Mouse (Mus musculus) limb, embryonic 14.5 days (tissue): ENCODE data around the gene Gatad2a. TPM values are rescaled to one million over a fixed set of nuclear protein-coding genes. Genes with fewer than 3 reads are reported as not detected.

ENCODE experiments used
- ATAC-seq: fragments of 200-750 bp; cut with Nextera tagmentation; 2 replicates; pipeline ENCODE4 v1.8.0; 2017; ENCODE audit warnings: low read depth, moderate number of reproducible peaks, moderate TSS enrichment; ENCODE audit not compliant: low FRiP score
- DNase-seq: peaks from one replicate; pipeline ENCODE4 v3.0.0-alpha.2; 2015; ENCODE audit warnings: low spot score
- H3K27ac ChIP-seq: fragments of 300-500 bp; sonication (generic); replicated peaks from 2 replicates; pipeline ENCODE4 v1.5.1; 2014; ENCODE audit warnings: low read depth, mild to moderate bottlenecking, low read length, moderate library complexity, mixed read lengths
- H3K27me3 ChIP-seq: fragments of 300-500 bp; sonication (generic); 2 replicates; pipeline ENCODE4 v1.6.1; 2014; ENCODE audit warnings: low read length, mixed read lengths; ENCODE audit not compliant: control insufficient read depth, insufficient read depth
- H3K36me3 ChIP-seq: fragments of 300-500 bp; sonication (generic); 2 replicates; pipeline ENCODE4 v1.6.1; 2014; ENCODE audit warnings: mild to moderate bottlenecking, low read length, moderate library complexity, mixed read lengths; ENCODE audit not compliant: control insufficient read depth, insufficient read depth
- H3K4me1 ChIP-seq: fragments of 300-500 bp; sonication (generic); 2 replicates; pipeline ENCODE4 v1.6.1; 2014; ENCODE audit warnings: antibody characterized with exemption, low read length, mixed read lengths; ENCODE audit not compliant: control insufficient read depth, insufficient read depth
- H3K4me2 ChIP-seq: fragments of 300-500 bp; sonication (generic); replicated peaks from 2 replicates; pipeline ENCODE4 v1.6.1; 2014; ENCODE audit warnings: low read depth, mild to moderate bottlenecking, low read length, moderate library complexity; ENCODE audit not compliant: severe bottlenecking
- H3K4me3 ChIP-seq: fragments of 300-500 bp; sonication (generic); replicated peaks from 2 replicates; pipeline ENCODE4 v1.5.1; 2014; ENCODE audit warnings: low read length
- H3K9ac ChIP-seq: fragments of 300-500 bp; sonication (generic); 2 replicates; pipeline ENCODE4 v1.6.1; 2014; ENCODE audit warnings: mild to moderate bottlenecking, low read depth, low read length, moderate library complexity; ENCODE audit not compliant: severe bottlenecking
- H3K9me3 ChIP-seq: fragments of 300-500 bp; sonication (generic); 2 replicates; pipeline ENCODE4 v1.6.1; 2016; ENCODE audit warnings: low read length; ENCODE audit not compliant: control insufficient read depth
- POLR2A ChIP-seq: fragments of 200-500 bp; IDR thresholded peaks from 2 replicates; pipeline ENCODE4 v1.8.0; 2012; ENCODE audit warnings: inconsistent platforms, mild to moderate bottlenecking, moderate library complexity, borderline replicate concordance; ENCODE audit not compliant: insufficient read depth, insufficient read length; ENCODE audit errors: extremely low read depth
- WGBS: fragments of 180-500 bp; shearing (Covaris S2); extraction: QIAGEN DNeasy Blood & Tissue Kit; methylation state at CpG from one replicate; pipeline ENCODE4 v1.1.7; 2014; 5-methylcytosine and 5-hydroxymethylcytosine counted together
- polyA plus RNA-seq, 2 experiments: library from polyadenylated mRNA; depleted of rRNA in 1 of 2; stranded (reverse) in 1 of 2; unstranded in 1 of 2; fragments of >200 nt; fragmentation: Nextera tagmentation in 1 of 2; extraction: Ambion mirVana in 1 of 2; gene quantifications; 2 replicates each; pipeline versions ENCODE4 v1.2.1 to v1.2.3; 2012 to 2014

Gene Gatad2a
- polyA plus RNA-seq, 2 experiments: 49.2 to 65.0 TPM

GRCm38 (mm10) chr8:69967291-69967933, 28.8 kb downstream of the Gatad2a start:
- Histone ChIP-seq H3K9ac (no peak overlapping the region), H3K27me3 (no peaks in the 10 kb centered on the region), H3K4me2 (no peak overlapping the region), H3K27ac (no peak overlapping the region), H3K9me3 (no peaks in the 10 kb centered on the region), H3K4me3 (no peak overlapping the region), H3K4me1 (peaks cover 14% of the 10 kb centered on the region), H3K36me3 (no peaks in the 10 kb centered on the region)
- ATAC-seq: no peak
- WGBS: 57% methylated on average over 4 of the region's 4 CpGs
- DNase-seq: no peak
- no peak for TF ChIP-seq POLR2A

DNA sequence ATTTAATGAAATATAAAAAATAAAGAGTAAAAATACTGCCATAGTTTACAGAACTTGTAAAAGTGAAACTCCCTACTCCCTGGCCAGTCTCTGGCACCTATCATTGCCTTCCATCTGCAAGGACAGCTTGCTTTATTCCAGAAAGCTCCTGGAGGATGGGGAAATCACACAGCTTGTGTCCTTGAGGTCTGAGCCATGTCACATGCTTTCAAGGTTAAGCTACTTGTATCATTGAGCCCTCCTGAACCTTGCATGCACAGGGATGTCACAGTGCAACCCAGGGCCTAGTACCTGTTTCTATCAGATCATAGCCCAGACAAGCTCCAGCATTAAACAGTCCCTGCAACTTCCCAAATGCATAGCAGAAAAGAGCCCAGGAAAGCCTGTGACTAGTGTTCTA, 36.9 kb downstream of the Gatad2a start:
- no peak overlapping the region for H3K27ac ChIP-seq
- H3K9ac ChIP-seq: no peak overlapping the region
- H3K4me1 ChIP-seq: no peaks in the 10 kb centered on the region
- ATAC-seq (no peak), DNase-seq (no peak)
- no peak overlapping the region for H3K4me2 ChIP-seq
- H3K27me3 ChIP-seq: no peaks in the 10 kb centered on the region
- TF ChIP-seq POLR2A: no peak
- H3K36me3 ChIP-seq: no peaks in the 10 kb centered on the region
- no peak overlapping the region for H3K4me3 ChIP-seq
- H3K9me3 ChIP-seq: no peaks in the 10 kb centered on the region

GRCm38 (mm10) chr8:69957879-69958278, 38.3 kb downstream of the Gatad2a start:
- DNase-seq (no peak), ATAC-seq (no peak)
- Histone ChIP-seq H3K4me3 (no peak overlapping the region), H3K36me3 (no peaks in the 10 kb centered on the region), H3K4me2 (no peak overlapping the region), H3K4me1 (no peaks in the 10 kb centered on the region), H3K27ac (no peak overlapping the region), H3K9ac (no peak overlapping the region), H3K27me3 (no peaks in the 10 kb centered on the region), H3K9me3 (no peaks in the 10 kb centered on the region)
- no peak for TF ChIP-seq POLR2A

DNA sequence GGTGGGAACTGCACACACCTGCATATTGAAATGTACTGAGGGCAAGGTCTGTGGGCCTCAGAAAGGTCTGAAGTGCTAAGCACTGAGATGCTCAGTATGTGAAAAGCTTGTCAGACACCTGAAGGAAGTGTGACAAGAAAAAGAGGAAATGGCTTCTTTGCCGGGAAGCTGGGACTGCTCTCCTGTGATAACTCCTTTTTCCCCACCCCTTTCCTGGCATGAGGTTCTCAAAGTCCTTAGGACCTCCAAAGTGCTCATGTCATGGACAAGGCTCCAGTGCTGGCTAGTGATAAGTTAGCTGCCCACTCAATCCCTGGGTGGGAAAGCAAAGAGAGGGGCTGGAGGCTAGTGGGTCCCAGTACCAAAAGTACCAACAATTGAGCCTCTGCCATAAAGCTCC, 38.8 kb downstream of the Gatad2a start:
- no peaks in the 10 kb centered on the region for H3K9me3 ChIP-seq
- TF ChIP-seq POLR2A: no peak
- H3K9ac ChIP-seq: no peak overlapping the region
- H3K4me3 ChIP-seq: no peak overlapping the region
- H3K27me3 ChIP-seq: no peaks in the 10 kb centered on the region
- H3K27ac ChIP-seq: no peak overlapping the region
- no peak for DNase-seq
- H3K36me3 ChIP-seq: no peaks in the 10 kb centered on the region
- 70% methylated on average over 1 of the region's 1 CpGs for WGBS
- no peak for ATAC-seq
- H3K4me1 ChIP-seq: no peaks in the 10 kb centered on the region
- no peak overlapping the region for H3K4me2 ChIP-seq

DNA sequence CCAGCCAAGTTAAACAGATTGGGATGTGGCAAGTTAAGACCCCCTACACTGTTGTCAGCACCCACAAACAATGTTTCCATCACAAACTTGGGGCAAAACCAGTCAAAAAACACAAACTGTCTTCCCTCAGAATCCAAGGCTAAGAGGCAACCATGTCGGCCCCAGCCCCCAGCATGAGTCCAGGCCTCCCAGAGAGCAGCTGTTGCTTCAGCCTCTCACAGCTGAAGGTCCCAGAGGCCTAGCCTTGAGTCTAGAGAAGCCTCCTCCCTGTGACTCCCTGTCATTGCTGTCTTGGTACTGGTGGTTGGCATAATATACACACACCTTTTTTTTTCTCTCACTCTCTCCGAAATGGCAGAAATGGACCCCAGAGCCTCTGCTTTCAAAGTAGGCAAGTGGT, 39.5 kb downstream of the Gatad2a start:
- Histone ChIP-seq H3K27me3 (no peaks in the 10 kb centered on the region), H3K4me1 (no peaks in the 10 kb centered on the region), H3K4me2 (no peak overlapping the region), H3K9ac (no peak overlapping the region), H3K36me3 (no peaks in the 10 kb centered on the region), H3K4me3 (no peak overlapping the region), H3K9me3 (no peaks in the 10 kb centered on the region), H3K27ac (no peak overlapping the region)
- WGBS: 65% methylated on average over 2 of the region's 2 CpGs
- TF ChIP-seq POLR2A: no peak
- no peak for DNase-seq
- ATAC-seq: no peak

- Histone ChIP-seq H3K9me3 (no peaks in the 10 kb centered on the region), H3K27ac (no peak overlapping the region), H3K36me3 (peaks cover 11% of the 10 kb centered on the region; the same call in 1 of the 2 replicates), H3K9ac (no peak overlapping the region), H3K27me3 (no peaks in the 10 kb centered on the region), H3K4me3 (no peak overlapping the region), H3K4me2 (no peak overlapping the region), H3K4me1 (no peaks in the 10 kb centered on the region)
- 44% methylated on average over 1 of the region's 1 CpGs for WGBS
- TF ChIP-seq POLR2A: no peak
- ATAC-seq (no peak), DNase-seq (no peak)
Observed at GRCm38 (mm10) chr8:69954642-69955041, 41.5 kb downstream of the Gatad2a start.
